Mouse (Mus musculus): ENCODE measurements at regions not wholly inside any gene's neighbourhood (a gene's known extent, or its start where the extent isn't known, plus 50 kb on each side); places are given as distances from the start of the nearest gene placed in this dataset.
"Not testable (repeated sequence)": the region's sequence is repeated elsewhere in the genome, so short reads cannot be mapped to it uniquely, and the experiment has no call there.

DNA sequence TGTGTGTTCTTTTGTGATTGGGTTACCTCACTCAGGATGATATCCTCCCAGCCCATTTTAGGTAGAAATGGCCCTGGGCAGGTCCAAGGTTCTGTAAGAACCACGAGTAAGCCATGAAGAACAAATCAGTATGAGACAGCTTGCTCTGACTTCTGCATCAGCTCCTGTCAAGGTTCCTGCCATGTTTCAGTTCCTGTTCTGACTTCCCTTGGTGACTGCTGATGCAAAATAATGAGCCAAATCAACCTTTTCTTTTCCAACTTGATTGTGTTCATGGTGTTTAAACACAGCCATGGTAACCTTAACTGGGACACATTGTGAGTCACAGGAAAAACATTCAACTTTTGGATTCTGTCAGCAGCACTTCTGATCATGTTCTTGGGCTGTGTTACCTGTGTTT lies 667.4 kb upstream of the Igfbp7 start:
- DNase-seq (ENCODE audit: low spot score) = no peak

DNA sequence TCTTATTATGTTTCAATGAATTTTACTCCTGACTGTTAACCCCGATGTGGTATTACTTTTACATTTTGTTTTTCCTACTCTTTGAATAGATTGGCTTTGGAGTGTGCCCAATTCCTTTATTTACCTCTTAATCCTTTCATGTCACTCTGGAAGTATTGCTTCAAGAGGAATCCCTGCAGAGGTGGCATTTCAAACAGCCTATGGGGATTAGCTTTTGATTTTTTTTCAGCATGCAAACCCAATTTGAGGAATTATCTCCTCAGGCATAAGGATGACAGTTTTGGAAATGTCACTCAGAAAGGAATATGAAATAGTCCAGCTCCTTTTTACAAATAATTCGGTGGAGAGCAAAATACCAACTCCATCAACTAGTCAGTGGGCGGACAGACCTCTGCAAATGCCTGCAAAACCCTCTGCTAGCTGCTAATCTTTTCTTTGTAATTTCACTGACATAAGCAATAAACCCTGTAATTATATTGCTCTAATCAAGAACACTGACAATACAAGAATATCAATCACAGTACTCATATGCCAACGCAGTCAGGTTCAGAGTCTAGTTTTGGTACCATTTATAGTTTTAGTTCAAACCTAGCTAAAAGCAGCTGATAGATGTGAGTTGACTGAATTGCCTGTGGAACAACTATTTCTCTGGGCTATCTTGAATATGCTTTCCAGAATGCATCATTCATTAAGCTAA lies 624.9 kb upstream of the Igfbp7 start:
- no peak for DNase-seq (ENCODE audit: low spot score)

DNA sequence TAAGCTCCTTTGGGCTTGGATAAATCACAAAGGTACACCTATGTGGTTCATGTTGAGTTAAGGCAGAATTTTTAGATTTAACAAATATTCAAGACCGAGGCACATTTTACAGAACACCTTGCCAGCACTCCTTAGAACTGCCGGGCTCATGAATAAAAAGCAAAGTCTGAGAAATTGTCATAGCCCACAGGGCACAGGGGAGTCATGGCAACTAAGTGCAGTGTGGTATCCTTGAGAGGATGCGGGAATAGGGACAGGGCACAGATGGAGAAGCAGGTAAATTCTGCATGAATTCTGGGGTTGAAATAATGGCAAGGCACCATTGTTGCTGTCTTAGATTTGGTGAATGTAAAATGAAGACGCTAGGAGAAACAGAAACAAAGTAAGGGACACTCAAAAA lies 609.7 kb upstream of the Igfbp7 start:
- DNase-seq (ENCODE audit: low spot score) = no peak

DNA sequence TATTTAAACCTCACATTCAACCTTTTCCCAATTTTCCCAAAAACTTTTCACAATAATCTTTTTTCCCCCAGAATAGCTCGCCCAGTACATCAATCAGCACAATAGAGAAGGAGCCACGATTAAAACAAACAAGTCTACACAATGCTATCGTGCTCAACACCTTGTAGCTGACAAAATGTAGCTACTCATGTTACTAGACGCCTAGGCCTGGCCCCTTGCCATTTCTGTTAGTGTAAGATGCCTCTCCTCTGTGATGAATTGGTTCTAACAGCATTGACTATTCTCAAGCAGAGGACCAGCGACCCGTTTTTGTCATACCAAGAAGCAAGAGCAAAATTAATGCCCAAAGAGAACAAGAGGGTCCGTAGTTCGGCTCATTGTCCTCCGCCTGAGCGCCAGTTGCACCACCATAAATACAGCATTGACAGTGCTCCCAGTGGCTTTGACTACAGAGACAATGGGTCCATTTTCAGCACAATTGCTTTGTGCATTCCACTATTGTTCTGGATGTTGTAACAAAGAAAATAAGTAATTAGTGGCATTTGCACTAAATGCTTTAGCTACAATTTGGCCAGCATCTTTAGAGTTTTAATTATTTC lies 578.7 kb upstream of the Igfbp7 start:
- peak; percentile 67 for DNase-seq (ENCODE audit: low spot score)

DNA sequence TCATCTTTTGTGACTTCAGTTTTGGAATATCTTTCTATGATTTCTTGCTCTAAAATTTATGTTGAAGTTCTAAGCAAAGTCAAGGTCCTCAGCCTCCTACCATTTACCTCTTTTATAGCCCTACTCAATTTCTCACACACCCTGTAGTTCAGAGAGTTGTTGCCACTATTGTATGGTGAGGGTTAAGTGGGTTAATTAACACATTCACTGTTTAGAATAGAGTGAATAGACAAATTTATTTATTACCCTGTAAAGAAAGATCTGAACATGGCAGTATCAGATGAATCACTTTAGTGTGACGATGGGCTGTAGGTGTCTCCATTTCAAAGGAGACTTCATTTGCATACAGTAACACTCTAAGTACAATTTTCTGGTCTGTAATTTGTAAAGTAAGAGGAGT lies 577.4 kb upstream of the Igfbp7 start:
- no peak for DNase-seq (ENCODE audit: low spot score)

DNA sequence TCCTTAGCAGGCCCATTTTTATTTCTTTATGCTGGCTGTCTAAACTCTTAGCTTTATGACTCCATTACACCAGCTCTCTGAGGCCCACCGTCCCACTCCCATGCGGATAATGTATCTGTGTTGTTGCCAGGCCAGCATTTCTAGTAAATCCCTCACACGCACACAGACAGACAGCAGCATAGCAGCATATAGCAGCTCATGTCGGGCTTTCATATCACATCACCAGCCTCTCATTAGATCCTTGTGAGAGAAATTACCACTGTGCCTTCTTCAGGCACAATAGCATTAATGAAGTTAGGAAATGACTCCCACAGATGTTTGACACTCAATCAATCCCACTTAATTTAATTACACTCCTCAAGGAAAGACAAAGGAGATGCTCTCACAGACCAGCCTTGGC lies 532.2 kb upstream of the Igfbp7 start:
- DNase-seq (ENCODE audit: low spot score) = not testable (repeated sequence)

DNA sequence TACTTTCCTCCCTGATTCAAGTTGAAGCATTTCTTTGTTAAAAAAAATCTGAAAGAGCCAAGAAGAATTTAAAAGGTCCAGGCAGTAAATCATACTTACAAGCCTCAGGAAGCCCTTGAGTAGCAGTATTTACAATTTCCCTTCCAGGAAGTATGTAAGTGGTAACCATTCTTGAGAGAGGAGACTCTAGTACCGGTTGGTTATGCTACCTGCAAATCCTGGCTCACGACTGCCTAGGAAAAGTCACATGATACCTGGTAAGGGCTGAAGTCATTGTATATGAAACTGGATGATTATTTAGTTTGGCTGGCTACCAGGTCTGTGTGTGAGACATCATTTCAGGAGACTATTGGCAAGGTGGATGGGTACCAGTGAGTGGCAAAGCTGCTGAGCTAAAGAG lies 524.0 kb upstream of the Igfbp7 start:
- DNase-seq (ENCODE audit: low spot score) = no peak

DNA sequence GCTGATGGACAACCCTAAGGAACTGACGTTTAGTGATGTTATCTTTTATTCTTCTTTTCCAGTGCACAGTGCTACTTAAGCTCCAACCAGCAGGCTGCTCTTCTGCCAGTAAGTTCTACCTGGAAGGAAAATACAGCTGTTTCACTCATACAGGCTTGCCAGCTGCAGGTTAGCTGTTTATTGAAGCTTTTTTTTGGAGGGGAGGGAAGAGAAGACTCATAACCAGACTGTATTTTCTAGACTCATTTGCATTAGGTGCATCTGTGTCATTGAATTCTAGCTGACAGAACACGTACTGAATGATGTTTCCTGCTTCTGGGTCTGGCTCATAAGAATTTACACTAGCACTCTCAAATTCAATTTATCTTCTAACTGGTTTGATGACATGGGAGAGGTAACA lies 513.3 kb upstream of the Igfbp7 start:
- DNase-seq (ENCODE audit: low spot score) = no peak

DNA sequence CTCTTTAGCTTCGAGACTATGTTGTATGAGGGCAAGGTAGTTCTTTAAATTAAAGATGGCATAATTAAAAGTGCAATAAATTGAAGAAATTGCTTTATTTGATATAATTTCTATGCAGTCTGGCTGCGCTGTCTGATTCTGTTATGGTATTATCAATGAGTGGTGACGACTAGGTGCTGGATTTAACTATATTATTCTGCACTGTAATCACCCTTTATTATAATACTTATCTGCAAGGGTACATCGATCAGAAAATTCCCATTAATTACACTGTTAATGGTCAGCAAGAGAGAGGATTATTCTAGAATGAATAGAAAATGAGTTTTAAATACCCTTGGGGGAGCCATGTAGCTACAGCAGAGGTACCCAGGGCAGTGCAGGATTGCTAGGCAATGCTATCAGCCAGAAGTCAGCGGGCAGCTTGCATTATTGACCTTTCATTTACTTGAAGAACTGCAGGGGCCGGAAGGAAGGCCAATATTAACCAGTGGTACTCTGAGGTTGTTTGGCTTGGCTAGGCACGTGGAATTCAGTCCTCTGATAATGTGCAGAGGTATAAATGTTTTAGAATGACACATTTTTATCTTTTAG lies 509.3 kb upstream of the Igfbp7 start:
- peak; percentile 35 for DNase-seq (ENCODE audit: low spot score)

DNA sequence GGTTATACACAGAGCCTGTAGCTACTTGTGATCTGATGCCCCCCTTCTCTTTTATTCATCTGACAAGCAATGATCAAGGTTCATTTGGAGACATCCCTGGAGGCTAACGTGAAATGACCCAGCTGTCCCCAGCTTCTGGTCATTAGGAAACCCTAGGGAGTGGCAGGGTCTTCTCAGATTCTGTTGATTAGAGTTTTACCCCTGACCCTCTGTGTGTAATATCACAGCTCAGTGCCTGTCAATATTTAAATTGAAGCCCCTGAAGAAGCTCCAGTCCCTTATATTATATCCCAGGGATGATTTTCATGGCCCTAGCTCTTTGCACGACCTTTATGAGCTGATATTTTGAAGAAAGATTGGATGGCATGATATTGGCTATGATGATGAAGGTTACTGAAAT lies 508.5 kb upstream of the Igfbp7 start:
- no peak for DNase-seq (ENCODE audit: low spot score)

DNA sequence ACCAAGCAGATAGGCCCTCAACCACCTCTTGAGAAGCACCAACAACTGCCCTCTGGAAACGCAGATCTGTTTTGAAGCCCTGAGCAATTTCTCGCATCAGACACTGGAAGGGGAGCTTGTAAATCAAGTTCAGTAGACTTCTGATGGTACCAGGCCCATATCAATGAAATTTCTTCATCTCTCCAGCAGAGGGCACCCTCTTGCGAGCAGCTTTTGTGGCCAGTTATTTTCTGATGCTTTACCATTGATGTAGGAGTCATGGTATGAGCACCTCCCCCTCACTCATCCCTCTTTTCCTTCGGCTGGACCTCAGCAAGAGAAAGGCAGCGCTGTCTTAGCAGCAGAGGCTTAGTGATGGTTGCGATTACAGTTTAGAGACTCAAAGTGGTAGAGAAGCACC lies 501.4 kb upstream of the Igfbp7 start:
- peak; percentile 45 for DNase-seq (ENCODE audit: low spot score)

DNA sequence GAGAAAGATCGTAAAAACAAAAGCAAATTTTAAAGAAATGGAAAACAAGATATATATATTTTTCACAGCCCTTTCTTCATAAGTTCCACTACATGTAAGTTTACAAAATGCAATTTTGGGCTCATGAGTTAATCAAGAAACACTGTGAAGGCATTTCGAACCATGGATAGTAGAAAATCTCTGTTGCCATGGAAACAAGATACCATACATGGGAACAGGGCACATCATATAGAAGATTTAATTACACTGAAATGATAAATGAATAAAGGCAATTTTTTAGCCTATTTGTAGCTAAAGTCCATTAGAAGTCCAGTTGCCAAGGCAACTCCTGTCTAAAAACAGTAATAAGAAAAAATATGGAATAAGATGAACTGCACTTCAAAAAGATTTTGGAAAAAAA lies 484.2 kb upstream of the Igfbp7 start:
- DNase-seq (ENCODE audit: low spot score) = not testable (repeated sequence)

DNA sequence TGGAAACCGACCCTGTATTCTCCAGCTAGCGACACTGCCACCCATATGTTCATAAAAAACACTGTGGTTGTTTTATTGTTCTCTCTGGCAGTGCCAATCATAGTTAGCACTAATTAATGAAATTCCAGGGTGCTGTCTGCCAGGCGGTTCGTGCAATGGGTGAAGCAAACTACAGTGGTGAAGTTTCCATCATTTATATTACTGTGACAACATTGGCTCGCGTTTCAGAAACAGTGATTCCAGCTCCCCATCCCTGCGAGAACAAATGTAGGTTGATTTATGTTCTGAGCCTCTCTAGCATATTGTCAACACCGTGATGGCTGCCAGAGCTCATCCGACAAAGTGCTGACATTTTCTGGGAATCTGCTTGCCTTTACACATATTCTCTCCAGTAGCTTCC lies 480.7 kb upstream of the Igfbp7 start:
- no peak for DNase-seq (ENCODE audit: low spot score)

DNA sequence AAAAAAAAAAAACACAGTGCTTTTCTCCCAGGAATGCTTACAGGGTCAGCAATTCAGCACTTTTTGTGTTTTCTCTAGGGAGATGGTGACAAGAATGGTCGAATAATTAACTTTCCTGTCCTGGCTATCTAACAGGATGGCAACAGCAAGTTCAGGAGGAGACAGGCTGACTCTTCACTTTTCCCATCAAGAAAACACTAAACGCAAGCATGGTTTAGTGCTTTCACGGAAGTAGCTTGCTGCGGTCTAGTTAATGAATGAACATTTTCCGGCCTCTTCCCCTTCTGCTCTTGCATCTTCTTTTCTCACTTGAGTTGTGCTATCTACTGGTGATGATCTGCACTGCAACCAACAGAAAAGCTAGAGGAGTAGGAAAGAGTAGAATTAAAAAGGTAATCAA lies 463.6 kb upstream of the Igfbp7 start:
- peak; percentile 24 for DNase-seq (ENCODE audit: low spot score)

DNA sequence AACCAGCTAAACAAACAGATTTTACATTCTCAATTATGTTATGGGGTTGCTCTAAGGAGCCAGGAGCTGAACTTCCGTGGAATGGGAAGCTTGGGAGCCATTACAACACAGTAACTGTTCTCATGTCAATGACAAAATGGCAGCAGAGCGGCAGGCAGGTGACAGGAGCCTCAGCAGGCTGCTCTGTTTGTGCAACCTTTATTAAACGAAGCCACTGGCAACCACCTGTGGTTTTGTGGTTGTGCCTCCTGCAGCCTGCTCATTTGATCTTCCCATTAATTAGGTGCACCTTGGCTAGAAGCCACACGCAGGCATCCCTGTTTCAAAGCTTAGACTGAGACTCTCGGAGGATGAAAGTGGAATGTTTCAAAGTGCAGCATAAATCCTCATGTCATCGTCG lies 457.5 kb upstream of the Igfbp7 start:
- no peak for DNase-seq (ENCODE audit: low spot score)

DNA sequence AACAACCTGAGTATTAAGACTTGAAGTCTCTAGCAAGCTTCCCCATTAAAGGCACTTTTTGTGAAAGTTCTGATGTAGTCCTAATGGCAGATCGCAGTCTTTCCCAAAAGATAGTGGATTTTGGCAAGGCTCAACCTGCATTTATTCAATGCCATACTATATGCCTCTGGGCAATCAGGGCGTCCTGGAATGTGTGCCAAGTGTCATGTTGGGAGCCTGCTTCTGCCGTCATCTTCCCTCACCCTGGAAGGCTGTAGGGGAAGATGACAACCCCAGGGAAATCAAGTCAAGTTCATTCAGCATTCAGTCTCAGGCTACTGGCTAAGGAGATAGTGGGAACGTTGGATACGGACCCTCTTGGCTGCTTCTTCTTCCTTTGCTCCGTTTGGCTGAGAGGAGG lies 447.4 kb upstream of the Igfbp7 start:
- DNase-seq (ENCODE audit: low spot score) = peak; percentile 7

DNA sequence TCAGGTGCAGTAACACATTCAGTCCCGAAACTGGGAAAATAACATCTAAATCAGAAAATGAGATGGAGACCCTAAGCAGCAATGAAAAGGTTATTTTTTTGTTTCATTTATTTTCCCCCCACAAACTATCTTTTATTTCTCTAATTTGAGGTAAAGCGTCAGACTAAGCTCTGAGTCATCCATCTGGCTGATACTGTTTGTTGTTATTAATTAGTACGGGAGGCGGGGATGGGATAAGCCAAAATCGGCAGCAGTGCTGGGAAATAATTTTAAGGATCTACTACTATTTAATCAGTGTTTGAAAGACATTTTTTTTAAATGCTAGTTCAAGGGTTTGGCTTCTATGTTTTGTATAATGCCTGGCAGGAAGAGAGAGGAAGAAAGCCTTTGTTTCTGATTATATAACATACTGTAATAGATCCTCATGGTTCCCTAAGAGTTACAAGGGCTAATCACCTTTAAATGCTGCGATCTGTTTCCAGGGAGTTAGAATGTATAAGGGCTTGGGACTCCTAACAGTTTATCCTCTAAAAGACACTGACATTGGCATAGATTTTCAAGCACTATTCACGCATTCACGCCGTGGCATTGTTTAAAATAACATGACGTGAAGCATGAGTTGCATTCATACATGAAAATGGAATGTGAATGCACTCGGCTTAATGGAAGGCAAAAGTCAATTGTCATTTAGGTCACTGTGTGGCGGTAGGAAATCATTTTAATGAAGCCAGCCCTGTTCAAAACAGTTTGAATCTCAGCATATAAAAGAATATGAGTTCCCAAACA lies 446.4 kb upstream of the Igfbp7 start:
- DNase-seq (ENCODE audit: low spot score) = peak; percentile 63

DNA sequence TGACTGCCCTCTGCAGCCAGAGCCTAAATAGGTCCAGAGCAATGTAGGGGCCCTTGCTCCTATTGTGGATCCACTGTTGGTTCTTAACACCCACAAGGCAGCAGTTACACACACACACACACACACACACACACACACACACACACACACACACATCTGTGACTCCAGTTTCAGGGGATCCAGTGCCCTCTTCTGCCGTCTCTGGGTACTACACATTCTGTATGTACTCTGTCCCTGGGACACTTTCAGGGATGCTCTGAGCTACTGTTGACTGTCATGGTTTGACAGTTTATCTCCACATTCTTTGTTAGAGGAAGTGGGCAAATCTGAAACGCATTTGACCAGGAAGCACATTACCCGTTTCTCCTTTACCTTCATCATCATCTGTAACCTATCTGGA lies 443.8 kb upstream of the Igfbp7 start:
- DNase-seq (ENCODE audit: low spot score) = no peak

DNA sequence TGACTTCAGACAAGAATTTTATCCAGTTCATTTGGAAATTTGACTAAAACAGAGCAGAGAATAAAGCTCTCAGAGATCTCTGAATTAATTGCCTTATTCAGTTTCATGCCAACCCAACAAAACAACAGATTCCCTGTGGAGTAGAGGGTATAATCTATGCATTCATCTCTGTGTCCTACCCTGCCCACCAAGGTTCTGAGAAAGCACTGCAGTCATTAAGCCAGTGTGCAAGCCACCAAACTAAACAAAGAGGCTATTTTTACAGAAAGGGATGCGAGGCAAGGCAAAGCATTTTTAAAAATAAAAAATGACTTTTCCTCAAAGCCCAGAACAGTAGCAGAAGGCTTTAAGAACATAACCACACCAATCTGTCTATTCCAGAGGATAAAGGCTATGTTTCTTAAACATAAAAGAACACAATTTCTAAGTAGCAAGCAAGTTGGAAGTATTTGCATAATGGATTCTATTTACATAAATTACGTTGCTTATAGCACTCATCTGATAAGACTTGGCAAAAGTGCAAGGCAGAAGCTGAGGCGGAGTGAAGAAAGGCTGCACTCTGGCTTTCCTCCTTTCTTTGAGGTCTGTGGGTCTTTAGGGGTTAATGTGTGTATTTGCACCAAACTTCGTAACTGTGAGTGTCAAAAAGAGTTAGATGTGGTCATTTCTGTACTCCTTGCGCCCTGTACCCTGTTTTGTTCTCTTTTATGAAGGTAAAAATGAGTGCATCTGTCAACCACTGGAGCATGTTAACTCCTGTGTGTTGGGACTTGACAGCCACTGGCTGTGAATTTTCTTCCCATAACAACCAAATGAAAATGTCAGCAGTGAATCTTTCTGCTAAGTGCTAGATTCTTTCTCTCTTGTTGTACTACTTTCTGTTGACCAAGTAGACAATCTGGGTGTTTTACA lies 430.6 kb upstream of the Igfbp7 start:
- no peak for DNase-seq (ENCODE audit: low spot score)

DNA sequence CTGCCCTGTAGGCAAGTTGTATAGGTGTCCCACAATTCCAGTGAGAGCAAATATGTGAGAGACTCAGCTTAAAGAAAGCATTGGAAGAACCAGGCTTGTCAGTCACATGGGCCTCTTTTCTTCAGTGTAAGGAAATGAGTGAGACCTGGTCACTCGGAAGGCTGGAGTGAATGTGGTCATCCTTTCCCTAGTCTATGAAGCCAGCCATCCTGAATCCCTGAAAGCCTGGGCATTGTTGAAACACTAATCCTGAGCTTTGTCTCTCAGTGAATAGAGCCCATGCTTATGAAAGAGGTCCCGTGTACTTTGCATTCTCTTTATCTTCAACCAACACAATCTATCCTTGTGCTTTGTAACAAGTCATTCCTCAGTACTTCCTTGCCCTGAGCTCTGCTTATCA lies 420.1 kb upstream of the Igfbp7 start:
- DNase-seq (ENCODE audit: low spot score) = no peak

DNA sequence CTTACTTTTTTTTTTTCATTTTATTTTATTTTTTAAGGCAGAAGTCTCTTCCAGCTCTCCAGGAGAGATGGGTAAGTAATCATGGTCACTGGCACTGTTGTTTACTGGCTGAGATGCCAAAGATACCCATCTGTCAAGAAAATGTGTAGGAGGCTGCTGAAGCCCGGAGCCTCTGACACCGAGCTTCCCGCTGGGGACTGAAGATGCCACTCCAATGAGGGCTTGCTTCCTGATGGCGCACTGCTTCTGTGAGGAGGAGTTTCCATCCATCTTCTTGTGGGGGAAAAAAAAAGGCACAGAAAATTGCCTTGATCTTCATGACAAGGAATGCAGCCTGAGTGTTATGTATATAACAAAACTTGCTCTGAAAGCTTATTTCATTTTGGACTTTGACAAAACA lies 418.2 kb upstream of the Igfbp7 start:
- DNase-seq (ENCODE audit: low spot score) = peak; percentile 43

DNA sequence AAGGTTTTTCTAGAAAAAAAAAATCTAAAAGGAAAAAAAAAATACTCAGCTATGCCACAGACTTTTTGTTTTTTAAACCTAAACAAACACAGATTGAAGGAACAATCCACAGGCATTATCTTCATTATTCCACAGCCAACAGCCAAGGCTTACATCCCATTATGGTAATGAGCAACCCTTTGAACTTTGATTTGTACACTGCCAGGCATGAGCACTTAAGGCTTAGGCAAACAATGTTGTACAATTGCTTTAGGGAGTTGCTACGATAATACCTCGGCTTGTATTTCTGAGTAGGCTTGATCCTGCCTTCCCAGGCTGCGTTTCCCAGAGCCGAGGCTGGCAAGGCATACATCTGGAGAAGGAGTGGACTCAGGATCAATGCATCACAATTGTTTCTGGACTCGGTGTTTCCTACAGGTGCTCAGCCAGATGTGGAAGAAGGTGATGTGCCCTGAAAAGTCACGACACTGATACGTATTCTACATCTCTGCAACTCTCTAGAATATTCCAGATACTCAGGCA lies 409.0 kb upstream of the Igfbp7 start:
- DNase-seq (ENCODE audit: low spot score) = no peak
